Mouse (Mus musculus) Patski (cell line): Measurements from ENCODE around the gene Atl1. TPM values are rescaled to one million over a fixed set of nuclear protein-coding genes. Genes with fewer than 3 reads are reported as not detected.

ENCODE experiments used
- ATAC-seq: fragments of 100-300 bp; one replicate; pipeline ENCODE4 v1.8.0; 2021
- CTCF ChIA-PET: fragments of 350-600 bp; sonication (Branson Sonifier 250); formaldehyde crosslinking; loops from one replicate; lab custom pipeline; 2022; ENCODE audit warnings: inconsistent platforms; lab: Charles Lee
- POLR2A ChIA-PET: fragments of 350-600 bp; sonication (Branson Sonifier 250); formaldehyde crosslinking; loops from one replicate; lab custom pipeline; 2022; ENCODE audit warnings: antibody characterized with exemption, inconsistent platforms; lab: Charles Lee
- DNase-seq: peaks from one replicate; pipeline ENCODE4 v3.0.0-alpha.2; 2011; ENCODE audit warnings: low read depth, low spot score
- H3K27me3 ChIP-seq: fragments of 371-371 bp; one replicate; pipeline ENCODE4 v1.5.1; 2021
- CTCF ChIP-seq: fragments of 100-300 bp; IDR thresholded peaks from one replicate; pipeline ENCODE4 v1.5.1; 2021
- in situ Hi-C: fragments of 300-500 bp; cut with MboI; formaldehyde crosslinking; loops from 3 replicates; pipeline ENCODE4 v1.11.1; 2018; ENCODE audit warnings: low pct_unique_long_range_greater_than_20kb, mixed read lengths
- polyA plus RNA-seq: library from polyadenylated mRNA; unstranded; gene quantifications from one replicate; pipeline ENCODE4 v1.2.3, GENCODE M21; 2021

Atl1 gene
- polyA plus RNA-seq, 1 experiment from 2014 or later: 26.3 TPM

GRCm38 (mm10) chr12:69881198-69881905 lies 11.1 kb upstream of the Atl1 start:
- ChIA-PET CTCF (no interaction called here), POLR2A (no interaction called here)

GRCm38 (mm10) chr12:69884053-69884452 lies 8.4 kb upstream of the Atl1 start:
- in situ Hi-C loops: loop anchor here (25.0 kb wide), 1 partner anchor 522 kb away; the partner anchor contains the start of genes Arf6, Gm9887 and Nemf
- DNase-seq (no peak), ATAC-seq (peak; percentile 18)
- ChIA-PET CTCF (interaction anchor here (0.9 to 1.5 kb wide), 3 partner anchors 9 to 56 kb away, joined by 3 read pairs; no protein-coding TSS in a partner anchor), POLR2A (no interaction called here)
- no peak for TF ChIP-seq CTCF
- no peaks in the 10 kb centered on the region for H3K27me3 ChIP-seq

More at GRCm38 (mm10) chr12:69881198-69881905, 11.1 kb upstream of the Atl1 start:
- no peak for TF ChIP-seq CTCF
- no peaks in the 10 kb centered on the region for H3K27me3 ChIP-seq
- in situ Hi-C loops: loop anchor here (25.0 kb wide), 1 partner anchor 519 kb away; the partner anchor contains the start of genes Arf6, Gm9887 and Nemf
- DNase-seq (no peak), ATAC-seq (no peak)

- in situ Hi-C loops: loop anchor here (5.0 to 25.0 kb wide), 2 partner anchors 128 to 523 kb away; partner anchors contain the start of genes Arf6, Gm9887 and Nemf
Measured at GRCm38 (mm10) chr12:69885170-69885923, 7.1 kb upstream of the Atl1 start.

GRCm38 (mm10) chr12:69887776-69888175 lies 4.6 kb upstream of the Atl1 start:
- CTCF ChIA-PET: interaction anchor here (1.1 to 1.7 kb wide), 2 partner anchors 24 to 154 kb away, joined by 3 read pairs; no protein-coding TSS in a partner anchor
- no peak for TF ChIP-seq CTCF
- H3K27me3 ChIP-seq: no peaks in the 10 kb centered on the region
- DNase-seq (no peak), ATAC-seq (no peak)
- POLR2A ChIA-PET: no interaction called here
- in situ Hi-C loops: loop anchor here (5.0 to 25.0 kb wide), 2 partner anchors 130 to 525 kb away; partner anchors contain the start of genes Arf6, Gm9887 and Nemf

More at GRCm38 (mm10) chr12:69885170-69885923, 7.1 kb upstream of the Atl1 start:
- ChIA-PET CTCF (interaction anchor here (1.3 to 1.4 kb wide), 2 partner anchors 14 to 54 kb away, joined by 3 read pairs; no protein-coding TSS in a partner anchor), POLR2A (no interaction called here)
- DNase-seq (peak; percentile 73), ATAC-seq (peak; percentile 69)
- H3K27me3 ChIP-seq: no peaks in the 10 kb centered on the region
- TF ChIP-seq CTCF: no peak

GRCm38 (mm10) chr12:69888345-69888744 lies 4.1 kb upstream of the Atl1 start:
- in situ Hi-C loops: loop anchor here (5.0 to 25.0 kb wide), 2 partner anchors 131 to 526 kb away; partner anchors contain the start of genes Arf6, Gm9887 and Nemf
- ChIA-PET CTCF (interaction anchor here (1.1 to 1.7 kb wide), 2 partner anchors 25 to 154 kb away, joined by 3 read pairs; no protein-coding TSS in a partner anchor), POLR2A (no interaction called here)
- DNase-seq: no peak
- H3K27me3 ChIP-seq: no peaks in the 10 kb centered on the region
- TF ChIP-seq CTCF: no peak
- ATAC-seq: no peak

GRCm38 (mm10) chr12:69890051-69890450 lies 2.4 kb upstream of the Atl1 start:
- no peak for TF ChIP-seq CTCF
- in situ Hi-C loops: loop anchor here (25.0 kb wide), 1 partner anchor 528 kb away; the partner anchor contains the start of genes Arf6, Gm9887 and Nemf
- ATAC-seq (no peak), DNase-seq (no peak)
- POLR2A ChIA-PET: no interaction called here
- H3K27me3 ChIP-seq: no peaks in the 10 kb centered on the region
- CTCF ChIA-PET: interaction anchor here (1.2 kb wide), 2 partner anchors 91 to 147 kb away, joined by 3 read pairs; no protein-coding TSS in a partner anchor

- ChIA-PET POLR2A (interaction anchor here (0.6 kb wide), 1 partner anchor 155 kb away, joined by 3 read pairs; no protein-coding TSS in a partner anchor), CTCF (interaction anchor here (0.6 to 1.2 kb wide), 5 partner anchors 11 to 155 kb away, joined by 3 to 4 read pairs (median 3); no protein-coding TSS in a partner anchor)
- TF ChIP-seq CTCF: no peak
- DNase-seq (no peak), ATAC-seq (no peak)
- in situ Hi-C loops: loop anchor here (25.0 kb wide), 1 partner anchor 528 kb away; the partner anchor contains the start of genes Arf6, Gm9887 and Nemf
- no peaks in the 10 kb centered on the region for H3K27me3 ChIP-seq
Measured at GRCm38 (mm10) chr12:69890476-69890875, 1.9 kb upstream of the Atl1 start.

GRCm38 (mm10) chr12:69891721-69892120 lies 693 bp upstream of the Atl1 start:
- DNase-seq: no peak
- POLR2A ChIA-PET: interaction anchor here (0.9 kb wide), 1 partner anchor 68 kb away, joined by 3 read pairs; no protein-coding TSS in a partner anchor
- in situ Hi-C loops: loop anchor here (25.0 kb wide), 1 partner anchor 529 kb away; the partner anchor contains the start of genes Arf6, Gm9887 and Nemf
- CTCF ChIA-PET: no interaction called here
- no peak for ATAC-seq
- TF ChIP-seq CTCF: no peak
- H3K27me3 ChIP-seq: no peaks in the 10 kb centered on the region

GRCm38 (mm10) chr12:69893927-69894326 lies 1.5 kb downstream of the Atl1 start:
- TF ChIP-seq CTCF: no peak
- ChIA-PET CTCF (interaction anchor here (1.1 to 1.5 kb wide), 7 partner anchors 24 to 160 kb away, joined by 3 to 4 read pairs (median 3); no protein-coding TSS in a partner anchor), POLR2A (no interaction called here)
- no peaks in the 10 kb centered on the region for H3K27me3 ChIP-seq
- in situ Hi-C loops: loop anchor here (25.0 kb wide), 1 partner anchor 532 kb away; the partner anchor contains the start of genes Arf6, Gm9887 and Nemf
- no peak for ATAC-seq
- no peak for DNase-seq
